Mouse (Mus musculus) myocyte (in vitro differentiated cells): Measurements from ENCODE around the gene Fam102a.

Experiments
- CEBPB ChIP-seq: IDR thresholded peaks from 2 replicates; pipeline ENCODE4 v1.6.1; 2011; ENCODE audit warnings: mild to moderate bottlenecking, moderate library complexity; ENCODE audit not compliant: poor library complexity, insufficient read depth, severe bottlenecking
- E2F4 ChIP-seq: IDR thresholded peaks from one replicate; pipeline ENCODE4 v1.6.1; 2011; ENCODE audit warnings: mild to moderate bottlenecking, control low read depth, moderate library complexity; ENCODE audit not compliant: insufficient read depth
- MYOD1 ChIP-seq, 3 experiments: IDR thresholded peaks; one replicate each; pipeline ENCODE4 v1.6.1; 2011; ENCODE audit warnings: control low read depth in 2 of 3, low read depth in 2 of 3, mild to moderate bottlenecking in 2 of 3, moderate library complexity in 1 of 3; ENCODE audit not compliant: insufficient read length in 2 of 3, control insufficient read depth in 1 of 3
- MYOG ChIP-seq, 3 experiments: IDR thresholded peaks; one replicate each; pipeline ENCODE4 v1.6.1; 2011; ENCODE audit warnings: control low read depth in 2 of 3, low read depth in 2 of 3, mild to moderate bottlenecking in 2 of 3; ENCODE audit not compliant: insufficient read length in 2 of 3, control insufficient read depth in 1 of 3, insufficient read depth in 1 of 3
- POLR2A ChIP-seq: IDR thresholded peaks from one replicate; pipeline ENCODE4 v1.6.1; 2011; ENCODE audit warnings: low read depth, mild to moderate bottlenecking, control low read depth, moderate library complexity; ENCODE audit not compliant: insufficient read length
- TCF12 ChIP-seq: IDR thresholded peaks from one replicate; pipeline ENCODE4 v1.6.1; 2011; ENCODE audit warnings: mild to moderate bottlenecking, control low read depth; ENCODE audit not compliant: poor library complexity, insufficient read depth, severe bottlenecking
- TCF3 ChIP-seq: IDR thresholded peaks from one replicate; pipeline ENCODE4 v1.6.1; 2011; ENCODE audit warnings: low read depth, control low read depth; ENCODE audit not compliant: insufficient read length
- USF1 ChIP-seq: IDR thresholded peaks from one replicate; pipeline ENCODE4 v1.6.1; 2011; ENCODE audit warnings: low read depth, mild to moderate bottlenecking, control low read depth, moderate library complexity

GRCm38 (mm10) chr2:32494522-32494921 lies 40.6 kb upstream of the Fam102a start:
- TF ChIP-seq CEBPB (no peak), MYOG (IDR thresholded peaks at IDR 0.05; ENCODE audit: control insufficient read depth in 1 of 3, insufficient read depth in 1 of 3, insufficient read length in 2 of 3, low read depth in 2 of 3) (no peak), TCF3 (no peak), POLR2A (no peak), MYOD1 (IDR thresholded peaks at IDR 0.05; ENCODE audit: control insufficient read depth in 1 of 3, insufficient read length in 2 of 3, low read depth in 2 of 3) (no peak), TCF12 (no peak), USF1 (no peak), E2F4 (no peak)
